Comparison of ENCODE assay signal across 9 mouse cellular contexts in genomic region chr8:10928342-10928794, GRCm38 (mm10).
DNase-seq lines count a peak whose midpoint lies in the region; ATAC-seq and TF ChIP-seq lines count a peak whose summit lies in the region.
"Had no signal": no experiment of that assay in that cellular context is flagged by ENCODE, and none has a peak within 500 bp of the region (broad histone marks: within the 10 kb centered on the region; RNA-seq: fewer than 3 reads in every experiment).

No protein-coding gene starts in this region.

- ATAC-seq in forebrain, embryonic 11.5 days (replicated peaks; ENCODE audit: low FRiP score), result no peak
- no peak for ATAC-seq in forebrain, embryonic 12.5 days (ENCODE audit: low FRiP score)
- peak; percentile 86 for ATAC-seq in hindbrain, postnatal 0 days

- no peak for TF ChIP-seq CTCF in hindbrain, postnatal 0 days (IDR thresholded peaks at IDR 0.05; ENCODE audit: low read depth)

- H3K27ac ChIP-seq in forebrain, embryonic 11.5 days (ENCODE audit: low read depth, low read length), result 0 out of 2 replicates have a peak overlapping the region, but pooled peaks have one; percentile 2
- H3K27ac ChIP-seq in forebrain, embryonic 12.5 days, result no peak overlapping the region
- H3K27ac ChIP-seq in hindbrain, postnatal 0 days, result peak overlapping the region; percentile 49; the same call in 1 of the 2 replicates
- H3K27ac ChIP-seq: embryonic facial prominence, embryonic 12.5 days had no signal

- peaks cover 31% of the 10 kb centered on the region for H3K4me1 ChIP-seq in forebrain, embryonic 11.5 days (replicated peaks; ENCODE audit: control insufficient read depth, insufficient read depth, low read length)
- H3K4me1 ChIP-seq in forebrain, embryonic 12.5 days, result peaks cover 55% of the 10 kb centered on the region
- H3K4me1 ChIP-seq in hindbrain, postnatal 0 days (ENCODE audit: insufficient read depth, low read length), result peaks cover 21% of the 10 kb centered on the region

- H3K4me3 ChIP-seq in forebrain, embryonic 11.5 days (ENCODE audit: low read depth, low read length), result no peak overlapping the region
- H3K4me3 ChIP-seq in forebrain, embryonic 12.5 days (replicated peaks), result no peak overlapping the region
- no peak overlapping the region for H3K4me3 ChIP-seq in hindbrain, postnatal 0 days (ENCODE audit: low read length)
- H3K4me3 ChIP-seq: embryonic facial prominence, embryonic 12.5 days had no signal

- H3K4me2 ChIP-seq in forebrain, embryonic 11.5 days (ENCODE audit: low read depth, low read length, severe bottlenecking), result no peak overlapping the region
- H3K4me2 ChIP-seq in forebrain, embryonic 12.5 days, result no peak overlapping the region
- H3K4me2 ChIP-seq in hindbrain, postnatal 0 days (ENCODE audit: low read depth, low read length), result peak overlapping the region; percentile 14; the same call in 1 of the 2 replicates
- H3K4me2 ChIP-seq: embryonic facial prominence, embryonic 12.5 days had no signal

- WGBS in forebrain, embryonic 11.5 days, result 74% methylated on average over 17 of the region's 17 CpGs
- WGBS in forebrain, embryonic 12.5 days, result 72% methylated on average over 17 of the region's 17 CpGs
- WGBS in hindbrain, postnatal 0 days, result 20% methylated on average over 17 of the region's 17 CpGs

- H3K27me3 ChIP-seq in forebrain, embryonic 11.5 days (ENCODE audit: control insufficient read depth, insufficient read depth, low read length), result 0 out of 2 replicates have a peak, but pooled peaks cover 2% of the 10 kb centered on the region
- peaks cover 39% of the 10 kb centered on the region for H3K27me3 ChIP-seq in forebrain, embryonic 12.5 days
- no peaks in the 10 kb centered on the region for H3K27me3 ChIP-seq in hindbrain, postnatal 0 days (ENCODE audit: insufficient read depth, low read length)
- H3K27me3 ChIP-seq: embryonic facial prominence, embryonic 12.5 days had no signal

- no peaks in the 10 kb centered on the region for H3K9me3 ChIP-seq in forebrain, embryonic 11.5 days (ENCODE audit: control insufficient read depth, low read length)
- no peaks in the 10 kb centered on the region for H3K9me3 ChIP-seq in forebrain, embryonic 12.5 days
- H3K9me3 ChIP-seq in hindbrain, postnatal 0 days (ENCODE audit: low read length), result no peaks in the 10 kb centered on the region
- H3K9me3 ChIP-seq: embryonic facial prominence, embryonic 12.5 days had no signal

- H3K36me3 ChIP-seq in forebrain, embryonic 11.5 days (ENCODE audit: control insufficient read depth, insufficient read depth, low read length), result no peaks in the 10 kb centered on the region
- no peaks in the 10 kb centered on the region for H3K36me3 ChIP-seq in forebrain, embryonic 12.5 days (replicated peaks)
- H3K36me3 ChIP-seq in hindbrain, postnatal 0 days (ENCODE audit: insufficient read depth, low read length), result no peaks in the 10 kb centered on the region
- H3K36me3 ChIP-seq: embryonic facial prominence, embryonic 12.5 days had no signal

- H3K9ac ChIP-seq in forebrain, embryonic 11.5 days (ENCODE audit: low read length), result no peak overlapping the region
- no peak overlapping the region for H3K9ac ChIP-seq in forebrain, embryonic 12.5 days
- H3K9ac ChIP-seq in hindbrain, postnatal 0 days (replicated peaks; ENCODE audit: low read length), result no peak overlapping the region
- H3K9ac ChIP-seq: embryonic facial prominence, embryonic 12.5 days had no signal

- DNase-seq in forebrain, embryonic 11.5 days (ENCODE audit: low spot score), result no peak
- peak; percentile 61 for DNase-seq in NIH3T3 (ENCODE audit: low read depth)
- DNase-seq in gastrocnemius, postnatal 10 days, result peak; percentile 29
- DNase-seq in hindbrain, postnatal 0 days (ENCODE audit: low spot score), result peak; percentile 86
- peak; percentile 79 for DNase-seq in lung, postnatal 36 days
- peak; percentile 45 to 81 for DNase-seq in urinary bladder, postnatal 36 days (ENCODE audit: low spot score in 2 of 2)
- no peak for DNase-seq in thymus, adult 18-20 months

Comparison
In these comparisons a context has a peak if more than half of its experiments do, and no peak if none do; other contexts are left out.
1. DNase-seq: peak in NIH3T3 (single experiment), gastrocnemius, postnatal 10 days (single experiment), hindbrain, postnatal 0 days (single experiment), lung, postnatal 36 days (single experiment) and urinary bladder, postnatal 36 days (2 of 2); none in forebrain, embryonic 11.5 days (single experiment) and thymus, adult 18-20 months (0 of 2).